Mouse (Mus musculus) kidney, embryonic 16.5 days (tissue): ENCODE measurements around the gene Spc24. TPM values are rescaled to one million over a fixed set of nuclear protein-coding genes. Genes with fewer than 3 reads are reported as not detected.

Experiments used
- ATAC-seq: fragments of 200-750 bp; cut with Nextera tagmentation; 2 replicates; pipeline ENCODE4 v1.8.0; 2017; ENCODE audit warnings: moderate TSS enrichment; ENCODE audit not compliant: low FRiP score, low TSS enrichment
- H3K27ac ChIP-seq: fragments of 300-500 bp; sonication (generic); 2 replicates; pipeline ENCODE4 v1.5.1; 2014; ENCODE audit warnings: low read length
- H3K27me3 ChIP-seq: fragments of 300-500 bp; sonication (generic); 2 replicates; pipeline ENCODE4 v1.6.1; 2014; ENCODE audit warnings: low read length, control low read depth, mixed read lengths; ENCODE audit not compliant: insufficient read depth
- H3K36me3 ChIP-seq: fragments of 300-500 bp; sonication (generic); 2 replicates; pipeline ENCODE4 v1.6.1; 2014; ENCODE audit warnings: low read length, control low read depth, mixed read lengths; ENCODE audit not compliant: insufficient read depth
- H3K4me1 ChIP-seq: fragments of 300-500 bp; sonication (generic); 2 replicates; pipeline ENCODE4 v1.6.1; 2014; ENCODE audit warnings: low read length, control low read depth, mixed read lengths; ENCODE audit not compliant: insufficient read depth
- H3K4me2 ChIP-seq: fragments of 300-500 bp; sonication (generic); replicated peaks from 2 replicates; pipeline ENCODE4 v1.6.1; 2014; ENCODE audit warnings: low read depth, low read length
- H3K4me3 ChIP-seq: fragments of 300-500 bp; sonication (generic); 2 replicates; pipeline ENCODE4 v1.5.1; 2014; ENCODE audit warnings: mild to moderate bottlenecking, low read length
- H3K9ac ChIP-seq: fragments of 300-500 bp; sonication (generic); replicated peaks from 2 replicates; pipeline ENCODE4 v1.6.1; 2014; ENCODE audit warnings: low read length
- H3K9me3 ChIP-seq: fragments of 300-500 bp; sonication (generic); 2 replicates; pipeline ENCODE4 v1.6.1; 2016; ENCODE audit warnings: low read length, control low read depth
- WGBS: fragments of 180-500 bp; shearing (Covaris S2); extraction: QIAGEN DNeasy Blood & Tissue Kit; methylation state at CpG from one replicate; pipeline ENCODE4 v1.1.7; 2014; 5-methylcytosine and 5-hydroxymethylcytosine counted together
- polyA plus RNA-seq: library from polyadenylated mRNA; unstranded; fragments of >200 nt; fragmentation: Nextera tagmentation; extraction: Ambion mirVana; gene quantifications from 2 replicates; pipeline ENCODE4 v1.2.1, GENCODE M21; 2015

The Spc24 gene
- polyA plus RNA-seq, 1 experiment from 2014 or later = 120 TPM

- H3K4me2 ChIP-seq = peak overlapping the region; percentile 67
- 0 out of 2 replicates have a peak, but pooled peaks cover 5% of the 10 kb centered on the region for H3K36me3 ChIP-seq
- H3K27ac ChIP-seq = no peak overlapping the region
- WGBS = 72% methylated on average over 23 of the region's 23 CpGs
- H3K4me1 ChIP-seq = peaks cover 45% of the 10 kb centered on the region
- no peaks in the 10 kb centered on the region for H3K9me3 ChIP-seq
- H3K9ac ChIP-seq = peak overlapping the region; percentile 35; the same call in 1 of the 2 replicates
- H3K27me3 ChIP-seq = no peaks in the 10 kb centered on the region
- ATAC-seq = no peak
- H3K4me3 ChIP-seq = peak overlapping the region; percentile 62; the same call in 1 of the 2 replicates
Measured at GRCm38 (mm10) chr9:21725224-21726121, 34.6 kb downstream of the Spc24 start.

- Histone ChIP-seq H3K4me1 (peaks cover 37% of the 10 kb centered on the region), H3K4me3 (peak overlapping the region; percentile 62), H3K4me2 (peak overlapping the region; percentile 67), H3K27ac (peak overlapping the region; percentile 96), H3K27me3 (no peaks in the 10 kb centered on the region), H3K9me3 (no peaks in the 10 kb centered on the region), H3K9ac (peak overlapping the region; percentile 80), H3K36me3 (0 out of 2 replicates have a peak, but pooled peaks cover 2% of the 10 kb centered on the region)
- ATAC-seq = peak; percentile 96
- 1% methylated on average over 18 of the region's 18 CpGs for WGBS
Measured at GRCm38 (mm10) chr9:21724147-21724536, 36.0 kb downstream of the Spc24 start.

- no peaks in the 10 kb centered on the region for H3K9me3 ChIP-seq
- H3K27me3 ChIP-seq = no peaks in the 10 kb centered on the region
- H3K9ac ChIP-seq = peak within 1 kb of the TSS; percentile 80
Measured at GRCm38 (mm10) chr9:21723377-21724146, 36.5 kb downstream of the Spc24 start, which contains the start of gene Ldlr. Gene Ldlr (plus strand): TSS chr9:21723483.

GRCm38 (mm10) chr9:21721036-21721435 lies 39.1 kb downstream of the Spc24 start:
- peaks cover 26% of the 10 kb centered on the region for H3K4me1 ChIP-seq
- no peaks in the 10 kb centered on the region for H3K36me3 ChIP-seq
- H3K27ac ChIP-seq = no peak overlapping the region
- ATAC-seq = no peak
- no peak overlapping the region for H3K4me3 ChIP-seq
- 0 out of 2 replicates have a peak, but pooled peaks cover 2% of the 10 kb centered on the region for H3K9me3 ChIP-seq
- H3K9ac ChIP-seq = no peak overlapping the region
- WGBS = 63% methylated on average over 2 of the region's 2 CpGs
- no peaks in the 10 kb centered on the region for H3K27me3 ChIP-seq
- H3K4me2 ChIP-seq = no peak overlapping the region

More at GRCm38 (mm10) chr9:21723377-21724146, 36.5 kb downstream of the Spc24 start, which contains the start of gene Ldlr:
- Histone ChIP-seq H3K27ac (peak within 1 kb of the TSS; percentile 96), H3K4me3 (peak within 1 kb of the TSS; percentile 62), H3K4me1 (peaks cover 37% of the 10 kb centered on the region), H3K36me3 (0 out of 2 replicates have a peak, but pooled peaks cover 2% of the 10 kb centered on the region), H3K4me2 (peak within 1 kb of the TSS; percentile 67)
- under 1% methylated on average over 47 of the region's 47 CpGs for WGBS
- peak; percentile 89 for ATAC-seq

- no peak for ATAC-seq
- WGBS = 78% methylated on average over 2 of the region's 2 CpGs
Measured at GRCm38 (mm10) chr9:21717015-21717414, 43.1 kb downstream of the Spc24 start.

GRCm38 (mm10) chr9:21715298-21715697 lies 44.8 kb downstream of the Spc24 start:
- no peaks in the 10 kb centered on the region for H3K4me1 ChIP-seq
- 47% methylated on average over 4 of the region's 4 CpGs for WGBS
- no peak overlapping the region for H3K27ac ChIP-seq
- no peak overlapping the region for H3K4me2 ChIP-seq
- H3K27me3 ChIP-seq = no peaks in the 10 kb centered on the region
- H3K36me3 ChIP-seq = 0 out of 2 replicates have a peak, but pooled peaks cover 2% of the 10 kb centered on the region
- 0 out of 2 replicates have a peak, but pooled peaks cover 2% of the 10 kb centered on the region for H3K9me3 ChIP-seq
- no peak overlapping the region for H3K9ac ChIP-seq
- ATAC-seq = peak; percentile 54; the same call in 1 of the 2 replicates
- H3K4me3 ChIP-seq = no peak overlapping the region

More at GRCm38 (mm10) chr9:21717015-21717414, 43.1 kb downstream of the Spc24 start:
- Histone ChIP-seq H3K4me3 (no peak overlapping the region), H3K4me2 (no peak overlapping the region), H3K9ac (no peak overlapping the region), H3K27ac (no peak overlapping the region), H3K27me3 (no peaks in the 10 kb centered on the region), H3K9me3 (0 out of 2 replicates have a peak, but pooled peaks cover 2% of the 10 kb centered on the region), H3K36me3 (0 out of 2 replicates have a peak, but pooled peaks cover 2% of the 10 kb centered on the region), H3K4me1 (peaks cover 5% of the 10 kb centered on the region; the same call in 1 of the 2 replicates)

- H3K9ac ChIP-seq = no peak overlapping the region
- H3K4me1 ChIP-seq = no peaks in the 10 kb centered on the region
- H3K9me3 ChIP-seq = 0 out of 2 replicates have a peak, but pooled peaks cover 4% of the 10 kb centered on the region
- no peak overlapping the region for H3K4me3 ChIP-seq
- peaks cover 25% of the 10 kb centered on the region for H3K36me3 ChIP-seq
- no peak for ATAC-seq
- H3K27ac ChIP-seq = no peak overlapping the region
- no peaks in the 10 kb centered on the region for H3K27me3 ChIP-seq
- H3K4me2 ChIP-seq = no peak overlapping the region
- 96% methylated on average over 3 of the region's 3 CpGs for WGBS
Measured at GRCm38 (mm10) chr9:21709340-21709739, 50.8 kb downstream of the Spc24 start.

- 0 out of 2 replicates have a peak, but pooled peaks have one; percentile 31 for ATAC-seq
- H3K36me3 ChIP-seq = peaks cover 46% of the 10 kb centered on the region
- no peak overlapping the region for H3K9ac ChIP-seq
- 85% methylated on average over 8 of the region's 8 CpGs for WGBS
- no peak overlapping the region for H3K27ac ChIP-seq
- no peak overlapping the region for H3K4me3 ChIP-seq
- H3K27me3 ChIP-seq = no peaks in the 10 kb centered on the region
- 0 out of 2 replicates have a peak, but pooled peaks cover 4% of the 10 kb centered on the region for H3K9me3 ChIP-seq
- H3K4me2 ChIP-seq = no peak overlapping the region
- H3K4me1 ChIP-seq = no peaks in the 10 kb centered on the region
Measured at GRCm38 (mm10) chr9:21706586-21707265, 53.4 kb downstream of the Spc24 start.

- H3K36me3 ChIP-seq = peaks cover 51% of the 10 kb centered on the region
Measured at GRCm38 (mm10) chr9:21706085-21706484, 54.0 kb downstream of the Spc24 start.

More at GRCm38 (mm10) chr9:21706085-21706484, 54.0 kb downstream of the Spc24 start:
- ATAC-seq = no peak
- H3K27me3 ChIP-seq = no peaks in the 10 kb centered on the region
- no peaks in the 10 kb centered on the region for H3K4me1 ChIP-seq
- 85% methylated on average over 4 of the region's 4 CpGs for WGBS
- H3K9me3 ChIP-seq = 0 out of 2 replicates have a peak, but pooled peaks cover 4% of the 10 kb centered on the region
- no peak overlapping the region for H3K27ac ChIP-seq
- H3K4me2 ChIP-seq = no peak overlapping the region
- no peak overlapping the region for H3K4me3 ChIP-seq
- no peak overlapping the region for H3K9ac ChIP-seq
